Mouse (Mus musculus) midbrain, postnatal 0 days (tissue): ENCODE results near the gene Prrg4. TPM values are rescaled to one million over a fixed set of nuclear protein-coding genes. Genes with fewer than 3 reads are reported as not detected.
"Not testable (repeated sequence)": the region's sequence is repeated elsewhere in the genome, so short reads cannot be mapped to it uniquely, and the experiment has no call there.

Experiments
- ATAC-seq: fragments of 200-750 bp; cut with Nextera tagmentation; 2 replicates; pipeline ENCODE4 v1.8.0; 2017; ENCODE audit warnings: moderate number of reproducible peaks, mild to moderate bottlenecking, moderate TSS enrichment, moderate library complexity; ENCODE audit not compliant: low FRiP score
- DNase-seq: peaks from one replicate; pipeline ENCODE4 v3.0.0-alpha.2; 2015; ENCODE audit warnings: low spot score
- H3K27ac ChIP-seq: fragments of 300-500 bp; sonication (generic); 2 replicates; pipeline ENCODE4 v1.5.1; 2014; ENCODE audit warnings: low read depth, mild to moderate bottlenecking, low read length, mixed read lengths
- H3K27me3 ChIP-seq: fragments of 300-500 bp; sonication (generic); 2 replicates; pipeline ENCODE4 v1.6.1; 2014; ENCODE audit warnings: low read length, control low read depth, mixed read lengths; ENCODE audit not compliant: insufficient read depth
- H3K36me3 ChIP-seq: fragments of 300-500 bp; sonication (generic); 2 replicates; pipeline ENCODE4 v1.6.1; 2014; ENCODE audit warnings: low read length, control low read depth, mixed read lengths; ENCODE audit not compliant: insufficient read depth
- H3K4me1 ChIP-seq: fragments of 300-500 bp; sonication (generic); 2 replicates; pipeline ENCODE4 v1.6.1; 2014; ENCODE audit warnings: mild to moderate bottlenecking, control low read depth, antibody characterized with exemption, low read length, mixed read lengths; ENCODE audit not compliant: insufficient read depth
- H3K4me2 ChIP-seq: fragments of 300-500 bp; sonication (generic); 2 replicates; pipeline ENCODE4 v1.6.1; 2014; ENCODE audit warnings: low read depth, mild to moderate bottlenecking, low read length, mixed read lengths; ENCODE audit not compliant: poor library complexity, severe bottlenecking
- H3K4me3 ChIP-seq: fragments of 300-500 bp; sonication (generic); 2 replicates; pipeline ENCODE4 v1.5.1; 2014; ENCODE audit warnings: low read depth, mild to moderate bottlenecking, low read length, moderate library complexity
- H3K9ac ChIP-seq: fragments of 300-500 bp; sonication (generic); replicated peaks from 2 replicates; pipeline ENCODE4 v1.6.1; 2014; ENCODE audit warnings: mild to moderate bottlenecking, low read length, moderate library complexity, mixed read lengths; ENCODE audit not compliant: poor library complexity, severe bottlenecking
- H3K9me3 ChIP-seq: fragments of 300-500 bp; sonication (generic); 2 replicates; pipeline ENCODE4 v1.6.1; 2016; ENCODE audit warnings: low read length, control low read depth
- CTCF ChIP-seq: IDR thresholded peaks from 2 replicates; pipeline ENCODE4 v1.5.1; 2016; ENCODE audit warnings: antibody characterized with exemption, mild to moderate bottlenecking
- WGBS: fragments of 180-500 bp; shearing (Covaris S2); extraction: QIAGEN DNeasy Blood & Tissue Kit; methylation state at CpG from one replicate; pipeline ENCODE4 v1.1.7; 2014; 5-methylcytosine and 5-hydroxymethylcytosine counted together
- polyA plus RNA-seq: library from polyadenylated mRNA; unstranded; fragments of >200 nt; fragmentation: Nextera tagmentation; extraction: Ambion mirVana; gene quantifications from 2 replicates; pipeline ENCODE4 v1.2.1, GENCODE M21; 2015
- total RNA-seq: library from RNA; depleted of rRNA; stranded (reverse); fragments of >200 nt; gene quantifications from 2 replicates; pipeline ENCODE4 v1.2.3, GENCODE M21; 2014; rRNA removed

Prrg4 gene
- total RNA-seq (1.5 and 3.9 TPM in 2 replicates), polyA plus RNA-seq (0.58 and 0.98 TPM in 2 replicates)

GRCm38 (mm10) chr2:104849276-104849990 is at the start of gene Prrg4:
Gene Prrg4, minus strand, starts transcription at chr2:104849876.
- Histone ChIP-seq H3K36me3 (no peaks in the 10 kb centered on the region), H3K4me2 (peak within 1 kb of the TSS; percentile 97), H3K9ac (peak within 1 kb of the TSS; percentile 48), H3K9me3 (no peaks in the 10 kb centered on the region), H3K27ac (no peak within 1 kb of the TSS), H3K4me1 (no peaks in the 10 kb centered on the region), H3K27me3 (0 out of 2 replicates have a peak, but pooled peaks cover 3% of the 10 kb centered on the region), H3K4me3 (peak within 1 kb of the TSS; percentile 43)
- WGBS = under 1% methylated on average over 62 of the region's 62 CpGs
- DNase-seq = peak; percentile 61
- ATAC-seq = peak; percentile 79
- TF ChIP-seq CTCF = peak; percentile 50

GRCm38 (mm10) chr2:104887882-104888566 is 38.3 kb upstream of the Prrg4 start:
- TF ChIP-seq CTCF = peak; percentile 96
- Histone ChIP-seq H3K4me3 (no peak overlapping the region), H3K27me3 (no peaks in the 10 kb centered on the region), H3K9me3 (no peaks in the 10 kb centered on the region), H3K4me1 (no peaks in the 10 kb centered on the region), H3K27ac (no peak overlapping the region), H3K9ac (no peak overlapping the region), H3K36me3 (no peaks in the 10 kb centered on the region), H3K4me2 (no peak overlapping the region)
- 19% methylated on average over 10 of the region's 10 CpGs for WGBS
- ATAC-seq = 0 out of 2 replicates have a peak, but pooled peaks have one; percentile 58
- peak; percentile 92 for DNase-seq

- not testable (repeated sequence) for H3K27ac ChIP-seq, H3K9ac ChIP-seq, ATAC-seq, H3K27me3 ChIP-seq, H3K36me3 ChIP-seq, DNase-seq, H3K9me3 ChIP-seq, H3K4me2 ChIP-seq, H3K4me3 ChIP-seq, H3K4me1 ChIP-seq
- 69% methylated on average over 2 of the region's 2 CpGs for WGBS
Observed at GRCm38 (mm10) chr2:104887331-104887730, 37.7 kb upstream of the Prrg4 start.

GRCm38 (mm10) chr2:104886109-104886508 is 36.4 kb upstream of the Prrg4 start:
- H3K36me3 ChIP-seq = no peaks in the 10 kb centered on the region
- H3K4me2 ChIP-seq = no peak overlapping the region
- ATAC-seq (no peak), DNase-seq (no peak)
- H3K4me1 ChIP-seq = no peaks in the 10 kb centered on the region
- no peak overlapping the region for H3K27ac ChIP-seq
- WGBS = 92% methylated on average over 18 of the region's 18 CpGs
- no peak for TF ChIP-seq CTCF
- H3K27me3 ChIP-seq = no peaks in the 10 kb centered on the region
- H3K9me3 ChIP-seq = no peaks in the 10 kb centered on the region
- H3K4me3 ChIP-seq = no peak overlapping the region
- H3K9ac ChIP-seq = no peak overlapping the region

- H3K27me3 ChIP-seq = no peaks in the 10 kb centered on the region
- no peak overlapping the region for H3K27ac ChIP-seq
- TF ChIP-seq CTCF = no peak
- H3K9me3 ChIP-seq = no peaks in the 10 kb centered on the region
- WGBS = 72% methylated on average over 8 of the region's 8 CpGs
- no peak overlapping the region for H3K4me3 ChIP-seq
- no peak for DNase-seq
- no peaks in the 10 kb centered on the region for H3K4me1 ChIP-seq
- no peak for ATAC-seq
- H3K4me2 ChIP-seq = no peak overlapping the region
- no peaks in the 10 kb centered on the region for H3K36me3 ChIP-seq
- no peak overlapping the region for H3K9ac ChIP-seq
Observed at GRCm38 (mm10) chr2:104878794-104879193, 29.1 kb upstream of the Prrg4 start.

GRCm38 (mm10) chr2:104869101-104869500 is 19.4 kb upstream of the Prrg4 start:
- H3K27ac ChIP-seq = no peak overlapping the region
- TF ChIP-seq CTCF = no peak
- H3K36me3 ChIP-seq = no peaks in the 10 kb centered on the region
- H3K4me2 ChIP-seq = no peak overlapping the region
- ATAC-seq = no peak
- no peak for DNase-seq
- H3K27me3 ChIP-seq = no peaks in the 10 kb centered on the region
- no peaks in the 10 kb centered on the region for H3K9me3 ChIP-seq
- no peak overlapping the region for H3K9ac ChIP-seq
- no peaks in the 10 kb centered on the region for H3K4me1 ChIP-seq
- 88% methylated on average over 3 of the region's 3 CpGs for WGBS
- no peak overlapping the region for H3K4me3 ChIP-seq
